ENCODE assay signal across 9 mouse cellular contexts in genomic region chr4:42879829-42880676, GRCm38 (mm10). TPM values are rescaled to one million over a fixed set of nuclear protein-coding genes. Genes with fewer than 3 reads are reported as not detected.
A peak's percentile ranks its signal among the peaks of the same experiment; 100 is the strongest.
DNase-seq lines count a peak whose midpoint lies in the region; ATAC-seq and TF ChIP-seq lines count a peak whose summit lies in the region.
"Had no signal": no experiment of that assay in that cellular context is flagged by ENCODE, and none has a peak within 500 bp of the region (broad histone marks: within the 10 kb centered on the region; RNA-seq: fewer than 3 reads in every experiment).

No protein-coding gene starts in this region.

- H3K36me3 ChIP-seq in heart, embryonic 13.5 days = no peaks in the 10 kb centered on the region

- 0 out of 2 replicates have a peak overlapping the region, but pooled peaks have one; percentile 36 for H3K27ac ChIP-seq in heart, embryonic 13.5 days (replicated peaks)

- H3K4me1 ChIP-seq in heart, embryonic 13.5 days = peaks cover 7% of the 10 kb centered on the region; the same call in 1 of the 2 replicates
- no peaks in the 10 kb centered on the region for H3K4me1 ChIP-seq in lung, adult 2 months (ENCODE audit: control insufficient read depth, insufficient read depth, low read length)

- H3K4me3 ChIP-seq in heart, embryonic 13.5 days = 0 out of 2 replicates have a peak overlapping the region, but pooled peaks have one; percentile 3
- no peak overlapping the region for H3K4me3 ChIP-seq in lung, adult 2 months (replicated peaks; ENCODE audit: extremely low read depth, low read depth, low read length)

- H3K9me3 ChIP-seq in heart, embryonic 13.5 days = no peaks in the 10 kb centered on the region

- H3K9ac ChIP-seq in heart, embryonic 13.5 days = peak overlapping the region; percentile 21; the same call in 1 of the 2 replicates

- H3K4me2 ChIP-seq in heart, embryonic 13.5 days = peak overlapping the region; percentile 18

- TF ChIP-seq POLR2A in lung, adult 2 months (IDR thresholded peaks at IDR 0.05; ENCODE audit: borderline replicate concordance, extremely low read depth, low read depth, low read length) = no peak

- 47% methylated on average over 16 of the region's 16 CpGs for WGBS in heart, embryonic 13.5 days
- 60% methylated on average over 16 of the region's 16 CpGs for WGBS in lung, adult 2 months

- TF ChIP-seq CTCF in lung, adult 2 months (IDR thresholded peaks at IDR 0.05; ENCODE audit: insufficient read depth, low read length) = no peak

- no peak; the same call in 1 of the 2 replicates for ATAC-seq in heart, embryonic 13.5 days (ENCODE audit: extremely low read depth, insufficient number of reproducible peaks, low FRiP score, low TSS enrichment)
- ATAC-seq in common myeloid progenitor, adult 5-6 weeks (replicated peaks; ENCODE audit: low read depth, poor library complexity, severe bottlenecking) = peak; percentile 94
- peak; percentile 93 for ATAC-seq in megakaryocyte progenitor cell, adult 5-6 weeks (replicated peaks; ENCODE audit: poor library complexity)

- DNase-seq in heart, adult 8-10 months (ENCODE audit: low spot score) = no peak
- peak; percentile 19 for DNase-seq in A20 (ENCODE audit: low read depth, low spot score)
- DNase-seq in kidney, postnatal 14 days = no peak
- no peak for DNase-seq in natural killer cell, adult 2 months (ENCODE audit: low spot score in 2 of 2)
- no peak for DNase-seq in lung, adult 2 months
- DNase-seq: right cerebral cortex, postnatal 4 days had no signal

- H3K27me3 ChIP-seq in heart, embryonic 13.5 days (replicated peaks) = peaks cover 9% of the 10 kb centered on the region; the same call in 1 of the 2 replicates

RNA-seq across cellular contexts. Expression of gene Fam205c, which starts 6.0 kb away (rescaled TPM):
- 0.20 and 0.23 TPM in 2 replicates for polyA plus RNA-seq in heart, embryonic 13.5 days (2015; fragmentation: Nextera tagmentation; extraction: Ambion mirVana)
- 10 to 100 TPM in 2 of 4 experiments, 1 to 10 TPM in 2; 7.5 to 11.8 (median 10.3) TPM for total RNA-seq in heart, adult 8-10 months (2022)
- not detected in 2 replicates for total RNA-seq in common myeloid progenitor, adult 5-6 weeks (2017)
- not detected in 2 replicates for total RNA-seq in megakaryocyte progenitor cell, adult 5-6 weeks (2015)
- not detected in 2 replicates for total RNA-seq in megakaryocyte progenitor cell, adult 5-6 weeks (2017)
- polyA plus RNA-seq in lung, adult 2 months (2012; rRNA removed) = not detected in 2 replicates

RNA-seq across cellular contexts. Expression of gene Gm12394, which starts 23.5 kb away (rescaled TPM):
- 0.06 and 0.13 TPM in 2 replicates for polyA plus RNA-seq in heart, embryonic 13.5 days (2015; fragmentation: Nextera tagmentation; extraction: Ambion mirVana)
- not detected for total RNA-seq in heart, adult 8-10 months (2022)
- not detected in 2 replicates for total RNA-seq in common myeloid progenitor, adult 5-6 weeks (2017)
- total RNA-seq in megakaryocyte progenitor cell, adult 5-6 weeks (2015) = not detected in 2 replicates
- total RNA-seq in megakaryocyte progenitor cell, adult 5-6 weeks (2017) = not detected in 2 replicates
- polyA plus RNA-seq in lung, adult 2 months (2012; rRNA removed) = not detected in 2 replicates

RNA-seq across cellular contexts. Expression of gene Fam205a1, which starts 26.4 kb away (rescaled TPM):
- 0.05 TPM in 1 of 2 replicates, not detected in the other for polyA plus RNA-seq in heart, embryonic 13.5 days (2015; fragmentation: Nextera tagmentation; extraction: Ambion mirVana)
- not detected for total RNA-seq in heart, adult 8-10 months (2022)
- not detected in 2 replicates for total RNA-seq in common myeloid progenitor, adult 5-6 weeks (2017)
- not detected in 2 replicates for total RNA-seq in megakaryocyte progenitor cell, adult 5-6 weeks (2015)
- total RNA-seq in megakaryocyte progenitor cell, adult 5-6 weeks (2017) = not detected in 2 replicates
- polyA plus RNA-seq in lung, adult 2 months (2012; rRNA removed) = not detected in 2 replicates

RNA-seq across cellular contexts. Expression of gene Phf24, which starts 36.4 kb away (rescaled TPM):
- 3.7 and 4.0 TPM in 2 replicates for polyA plus RNA-seq in heart, embryonic 13.5 days (2015; fragmentation: Nextera tagmentation; extraction: Ambion mirVana)
- total RNA-seq in heart, adult 8-10 months (2022) = 1 to 10 TPM; 4.3 to 9.8 (median 7.0) TPM
- 0.05 and 0.27 TPM in 2 replicates for total RNA-seq in common myeloid progenitor, adult 5-6 weeks (2017)
- total RNA-seq in megakaryocyte progenitor cell, adult 5-6 weeks (2015) = 0.30 and 0.46 TPM in 2 replicates
- total RNA-seq in megakaryocyte progenitor cell, adult 5-6 weeks (2017) = 0.03 and 0.79 TPM in 2 replicates
- polyA plus RNA-seq in lung, adult 2 months (2012; rRNA removed) = 7.6 and 10.3 TPM in 2 replicates
